ENCODE assay signal across 15 mouse cellular contexts in the genomic region with DNA sequence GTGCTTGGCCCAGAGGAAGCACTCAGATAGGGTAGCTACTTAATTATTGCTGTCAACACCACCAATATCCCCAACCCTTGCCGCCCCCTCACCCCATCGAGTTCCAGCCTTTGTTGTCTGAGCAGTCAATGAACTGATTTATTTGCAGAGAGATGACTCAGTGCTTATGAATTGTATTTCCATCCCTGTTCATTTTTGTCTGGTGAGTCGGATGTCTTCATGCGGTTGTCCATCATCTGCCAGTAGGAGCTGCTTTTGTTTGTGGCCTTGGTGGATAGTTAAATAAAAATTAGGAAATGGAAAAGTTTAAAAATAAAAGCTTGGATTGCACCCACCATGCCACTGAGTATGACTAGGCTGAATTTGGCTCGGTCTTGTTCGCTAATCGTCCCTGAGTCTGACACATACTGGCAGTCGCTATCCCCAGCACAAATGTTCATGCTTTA.
DNase-seq lines count a peak whose midpoint lies in the region; ATAC-seq and TF ChIP-seq lines count a peak whose summit lies in the region.
"Had no signal": no experiment of that assay in that cellular context is flagged by ENCODE, and none has a peak within 500 bp of the region (broad histone marks: within the 10 kb centered on the region; RNA-seq: fewer than 3 reads in every experiment).

No protein-coding gene starts in this region.

- ATAC-seq in forebrain, embryonic 16.5 days: peak; percentile 39
- ATAC-seq in forebrain, embryonic 12.5 days (ENCODE audit: low FRiP score): no peak
- peak; percentile 14; the same call in 1 of the 2 replicates for ATAC-seq in midbrain, embryonic 12.5 days (ENCODE audit: low FRiP score, low read depth)
- no peak for ATAC-seq in stomach, postnatal 0 days (ENCODE audit: low FRiP score, low TSS enrichment)
- ATAC-seq: activated CD4-positive, CD25-positive, alpha-beta regulatory T cell, adult 4 months had no signal

- no peak overlapping the region for H3K9ac ChIP-seq in forebrain, embryonic 16.5 days (replicated peaks; ENCODE audit: low read depth, low read length)
- no peak overlapping the region for H3K9ac ChIP-seq in forebrain, embryonic 12.5 days
- no peak overlapping the region for H3K9ac ChIP-seq in midbrain, embryonic 12.5 days (replicated peaks)
- H3K9ac ChIP-seq in stomach, postnatal 0 days (ENCODE audit: low read length): no peak overlapping the region
- H3K9ac ChIP-seq: liver, embryonic 15.5 days; midbrain, embryonic 13.5 days had no signal

- no peak for TF ChIP-seq CTCF in left cerebral cortex, adult 2 months (IDR thresholded peaks at IDR 0.05)
- TF ChIP-seq CTCF in stomach, postnatal 0 days (IDR thresholded peaks at IDR 0.05; ENCODE audit: low read depth): no peak

- no peaks in the 10 kb centered on the region for H3K36me3 ChIP-seq in forebrain, embryonic 16.5 days (ENCODE audit: control insufficient read depth, insufficient read depth)
- H3K36me3 ChIP-seq in forebrain, embryonic 12.5 days (replicated peaks): no peaks in the 10 kb centered on the region
- no peaks in the 10 kb centered on the region for H3K36me3 ChIP-seq in midbrain, embryonic 12.5 days
- no peaks in the 10 kb centered on the region for H3K36me3 ChIP-seq in midbrain, embryonic 10.5 days
- H3K36me3 ChIP-seq in stomach, postnatal 0 days (ENCODE audit: control insufficient read depth, insufficient read depth, low read length): no peaks in the 10 kb centered on the region
- H3K36me3 ChIP-seq: hindbrain, embryonic 10.5 days; liver, embryonic 15.5 days; midbrain, embryonic 13.5 days had no signal

- no peak for TF ChIP-seq EP300 in stomach, postnatal 0 days (optimal IDR thresholded peaks at IDR 0.05)

- no peak for DNase-seq in midbrain, embryonic 10.5 days (ENCODE audit: low spot score)
- peak; percentile 22 for DNase-seq in layer of hippocampus, adult 9-11 months
- no peak for DNase-seq in cerebellum, postnatal 10 days
- DNase-seq in left cerebral cortex, adult 2 months (ENCODE audit: extremely low spot score in 1 of 2, low spot score in 2 of 2): no peak
- no peak for DNase-seq in stomach, postnatal 0 days (ENCODE audit: low spot score)
- DNase-seq: kidney, adult 11 months; thymus, adult 2 months had no signal

- H3K27me3 ChIP-seq in forebrain, embryonic 16.5 days (replicated peaks; ENCODE audit: control insufficient read depth, insufficient read depth, low read length): peaks cover 2% of the 10 kb centered on the region; the same call in 1 of the 2 replicates
- no peaks in the 10 kb centered on the region; the same call in none of the 2 replicates for H3K27me3 ChIP-seq in forebrain, embryonic 12.5 days
- no peaks in the 10 kb centered on the region for H3K27me3 ChIP-seq in midbrain, embryonic 12.5 days
- no peaks in the 10 kb centered on the region for H3K27me3 ChIP-seq in midbrain, embryonic 10.5 days (ENCODE audit: low read depth, poor library complexity, severe bottlenecking)
- H3K27me3 ChIP-seq in stomach, postnatal 0 days (ENCODE audit: control insufficient read depth, insufficient read depth, low read length): no peaks in the 10 kb centered on the region
- H3K27me3 ChIP-seq: liver, embryonic 15.5 days; midbrain, embryonic 13.5 days had no signal

- intact Hi-C loops in left cerebral cortex, adult 2 months (cut with DNase I): loop anchor here (10.0 kb wide), 1 partner anchor 339 kb away; the partner anchor contains the start of gene Adgrl3

- H3K4me2 ChIP-seq in forebrain, embryonic 16.5 days (ENCODE audit: low read length): no peak overlapping the region
- H3K4me2 ChIP-seq in forebrain, embryonic 12.5 days: no peak overlapping the region
- H3K4me2 ChIP-seq in midbrain, embryonic 12.5 days (replicated peaks): no peak overlapping the region
- no peak overlapping the region for H3K4me2 ChIP-seq in stomach, postnatal 0 days (replicated peaks; ENCODE audit: low read depth)
- H3K4me2 ChIP-seq: liver, embryonic 15.5 days; midbrain, embryonic 13.5 days had no signal

- H3K27ac ChIP-seq in forebrain, embryonic 16.5 days (ENCODE audit: low read length): no peak overlapping the region
- H3K27ac ChIP-seq in forebrain, embryonic 12.5 days: no peak overlapping the region
- H3K27ac ChIP-seq in midbrain, embryonic 12.5 days (replicated peaks): no peak overlapping the region
- no peak overlapping the region for H3K27ac ChIP-seq in midbrain, embryonic 10.5 days (replicated peaks)
- no peak overlapping the region for H3K27ac ChIP-seq in left cerebral cortex, adult 2 months
- H3K27ac ChIP-seq in stomach, postnatal 0 days (replicated peaks): no peak overlapping the region
- H3K27ac ChIP-seq: heart, adult 2 months; hindbrain, embryonic 10.5 days; liver, embryonic 15.5 days; midbrain, embryonic 13.5 days had no signal

- WGBS in forebrain, embryonic 16.5 days: 59% methylated on average over 8 of the region's 8 CpGs
- 80% methylated on average over 8 of the region's 8 CpGs for WGBS in forebrain, embryonic 12.5 days
- WGBS in midbrain, embryonic 12.5 days: 86% methylated on average over 8 of the region's 8 CpGs
- 90% methylated on average over 8 of the region's 8 CpGs for WGBS in midbrain, embryonic 10.5 days
- 75% methylated on average over 8 of the region's 8 CpGs for WGBS in stomach, postnatal 0 days

- no peak overlapping the region for H3K4me3 ChIP-seq in forebrain, embryonic 16.5 days (replicated peaks; ENCODE audit: low read length)
- H3K4me3 ChIP-seq in forebrain, embryonic 12.5 days (replicated peaks): no peak overlapping the region
- no peak overlapping the region for H3K4me3 ChIP-seq in midbrain, embryonic 12.5 days
- H3K4me3 ChIP-seq in midbrain, embryonic 10.5 days: no peak overlapping the region
- H3K4me3 ChIP-seq in left cerebral cortex, adult 2 months: no peak overlapping the region
- no peak overlapping the region for H3K4me3 ChIP-seq in stomach, postnatal 0 days (ENCODE audit: low read depth, low read length)
- H3K4me3 ChIP-seq: heart, adult 2 months; hindbrain, embryonic 10.5 days; liver, embryonic 15.5 days; midbrain, embryonic 13.5 days had no signal

- peaks cover 6% of the 10 kb centered on the region for H3K4me1 ChIP-seq in forebrain, embryonic 16.5 days (replicated peaks; ENCODE audit: control insufficient read depth, insufficient read depth, low read length)
- peaks cover 6% of the 10 kb centered on the region for H3K4me1 ChIP-seq in forebrain, embryonic 12.5 days
- H3K4me1 ChIP-seq in midbrain, embryonic 12.5 days: peaks cover 5% of the 10 kb centered on the region; the same call in 1 of the 2 replicates
- H3K4me1 ChIP-seq in midbrain, embryonic 10.5 days: peaks cover 6% of the 10 kb centered on the region
- H3K4me1 ChIP-seq in stomach, postnatal 0 days (replicated peaks; ENCODE audit: control insufficient read depth, insufficient read depth): no peaks in the 10 kb centered on the region
- H3K4me1 ChIP-seq: liver, embryonic 15.5 days had no signal

- H3K9me3 ChIP-seq in forebrain, embryonic 16.5 days (ENCODE audit: control insufficient read depth, low read length): no peaks in the 10 kb centered on the region
- no peaks in the 10 kb centered on the region for H3K9me3 ChIP-seq in forebrain, embryonic 12.5 days
- no peaks in the 10 kb centered on the region for H3K9me3 ChIP-seq in midbrain, embryonic 12.5 days
- no peaks in the 10 kb centered on the region for H3K9me3 ChIP-seq in midbrain, embryonic 10.5 days (replicated peaks)
- no peaks in the 10 kb centered on the region for H3K9me3 ChIP-seq in stomach, postnatal 0 days (ENCODE audit: control insufficient read depth, low read length)
- H3K9me3 ChIP-seq: hindbrain, embryonic 10.5 days; liver, embryonic 15.5 days; midbrain, embryonic 13.5 days had no signal

Comparison
In these comparisons a context has a peak if more than half of its experiments do, and no peak if none do; other contexts are left out.
1. ATAC-seq: peak in forebrain, embryonic 16.5 days (single experiment) and midbrain, embryonic 12.5 days (single experiment); none in forebrain, embryonic 12.5 days (single experiment) and stomach, postnatal 0 days (single experiment).